Mouse (Mus musculus) heart, postnatal 4 days (tissue): ENCODE measurements around the gene Gpr174. TPM values are rescaled to one million over a fixed set of nuclear protein-coding genes. Genes with fewer than 3 reads are reported as not detected.
A peak's percentile ranks its signal among the peaks of the same experiment; 100 is the strongest.
"Not testable (repeated sequence)": the region's sequence is repeated elsewhere in the genome, so short reads cannot be mapped to it uniquely, and the experiment has no call there.

Experiments
- DNase-seq: peaks from one replicate; pipeline ENCODE4 v3.0.0; 2021
- total RNA-seq, 2 experiments: library from RNA; stranded (reverse); gene quantifications; 2 replicates each; pipeline ENCODE4 v1.2.3; 2021

The Gpr174 gene
- under 1 TPM; 0.32 to 0.50 TPM for total RNA-seq

GRCm38 (mm10) chrX:107255486-107256227 is at the start of gene Gpr174:
TSS of gene Gpr174 (plus strand) at chrX:107255878.
- DNase-seq, result no peak

GRCm38 (mm10) chrX:107217577-107218090 is 38.0 kb upstream of the Gpr174 start:
- no peak for DNase-seq

- DNase-seq, result no peak
These were observed 30.8 kb upstream of the Gpr174 start for GRCm38 (mm10) chrX:107224846-107225245.

- no peak for DNase-seq
These were observed 24.5 kb upstream of the Gpr174 start for GRCm38 (mm10) chrX:107231214-107231613.

GRCm38 (mm10) chrX:107234655-107235054 is 21.0 kb upstream of the Gpr174 start:
- no peak for DNase-seq

GRCm38 (mm10) chrX:107236461-107236860 is 19.2 kb upstream of the Gpr174 start:
- DNase-seq, result no peak

- DNase-seq, result no peak
These were observed 5.3 kb upstream of the Gpr174 start for GRCm38 (mm10) chrX:107250390-107250789.

- no peak for DNase-seq
These were observed 8.9 kb downstream of the Gpr174 start for GRCm38 (mm10) chrX:107264619-107265018.

GRCm38 (mm10) chrX:107277606-107278005 is 21.9 kb downstream of the Gpr174 start:
- DNase-seq, result no peak

GRCm38 (mm10) chrX:107284211-107284610 is 28.5 kb downstream of the Gpr174 start:
- no peak for DNase-seq

GRCm38 (mm10) chrX:107297861-107298260 is 42.2 kb downstream of the Gpr174 start:
- not testable (repeated sequence) for DNase-seq

- no peak for DNase-seq
These were observed 43.1 kb downstream of the Gpr174 start for GRCm38 (mm10) chrX:107298761-107299160.

- no peak for DNase-seq
These were observed 50.8 kb downstream of the Gpr174 start for GRCm38 (mm10) chrX:107306492-107306891.

GRCm38 (mm10) chrX:107312533-107312932 is 56.9 kb downstream of the Gpr174 start:
- DNase-seq, result no peak

GRCm38 (mm10) chrX:107325697-107326381 is 70.2 kb downstream of the Gpr174 start:
- no peak for DNase-seq

- DNase-seq, result peak; percentile 6
These were observed 74.2 kb downstream of the Gpr174 start for GRCm38 (mm10) chrX:107329849-107330248.

- no peak for DNase-seq
These were observed 80.9 kb downstream of the Gpr174 start for GRCm38 (mm10) chrX:107336609-107337008.

GRCm38 (mm10) chrX:107341980-107342379 is 86.3 kb downstream of the Gpr174 start:
- no peak for DNase-seq

Other genes starting within 250 kb of the Gpr174 start
- not detected for gene P2ry10, start 167.4 kb upstream of the Gpr174 start, total RNA-seq
- 1 to 10 TPM; 2.4 to 2.7 TPM for gene P2ry10b, start 107.0 kb upstream of the Gpr174 start, total RNA-seq
- gene Itm2a, start 147.5 kb downstream of the Gpr174 start, total RNA-seq, result 100 to 1,000 TPM in 1 of 2 experiments, 10 to 100 TPM in 1; 94.6 to 109 TPM